14 mouse cellular contexts compared by ENCODE assay signal in genomic region chrX:58503573-58503972, GRCm38 (mm10).
DNase-seq lines count a peak whose midpoint lies in the region; ATAC-seq and TF ChIP-seq lines count a peak whose summit lies in the region.
"Had no signal": no experiment of that assay in that cellular context is flagged by ENCODE, and none has a peak within 500 bp of the region (broad histone marks: within the 10 kb centered on the region; RNA-seq: fewer than 3 reads in every experiment).

No protein-coding gene starts in this region.

- peak; percentile 73 for DNase-seq in brain, embryonic 14.5 days (ENCODE audit: low read depth)
- DNase-seq in embryonic facial prominence, embryonic 14.5 days (ENCODE audit: low spot score) = peak; percentile 44
- DNase-seq in hindbrain, postnatal 0 days (ENCODE audit: low spot score) = peak; percentile 67
- DNase-seq in spleen, postnatal 10 days (ENCODE audit: low spot score in 2 of 2) = no peak
- no peak for DNase-seq in frontal cortex, postnatal 10 days (ENCODE audit: low spot score in 2 of 2)
- DNase-seq in lung, postnatal 25 days (ENCODE audit: low spot score) = no peak
- DNase-seq: heart, adult 18-20 months; kidney, adult 8-10 months; lung, postnatal 36 days; thymus, postnatal 36 days had no signal

- no peak overlapping the region for H3K9ac ChIP-seq in embryonic facial prominence, embryonic 14.5 days (ENCODE audit: low read depth, low read length)
- H3K9ac ChIP-seq in hindbrain, postnatal 0 days (replicated peaks; ENCODE audit: low read length) = no peak overlapping the region
- H3K9ac ChIP-seq in midbrain, embryonic 13.5 days (replicated peaks) = no peak overlapping the region
- H3K9ac ChIP-seq: neural tube, embryonic 12.5 days had no signal

- H3K9me3 ChIP-seq in embryonic facial prominence, embryonic 14.5 days (ENCODE audit: control insufficient read depth, low read length) = no peaks in the 10 kb centered on the region
- no peaks in the 10 kb centered on the region for H3K9me3 ChIP-seq in hindbrain, postnatal 0 days (ENCODE audit: low read length)
- no peaks in the 10 kb centered on the region for H3K9me3 ChIP-seq in midbrain, embryonic 13.5 days
- H3K9me3 ChIP-seq: neural tube, embryonic 12.5 days had no signal

- H3K4me2 ChIP-seq in embryonic facial prominence, embryonic 14.5 days (ENCODE audit: low read depth, low read length) = no peak overlapping the region
- H3K4me2 ChIP-seq in hindbrain, postnatal 0 days (ENCODE audit: low read depth, low read length) = no peak overlapping the region
- no peak overlapping the region for H3K4me2 ChIP-seq in midbrain, embryonic 13.5 days (replicated peaks)
- H3K4me2 ChIP-seq: neural tube, embryonic 12.5 days had no signal

- peak; percentile 57; the same call in 1 of the 2 replicates for ATAC-seq in embryonic facial prominence, embryonic 14.5 days (ENCODE audit: low read depth)
- peak; percentile 88 for ATAC-seq in hindbrain, postnatal 0 days
- peak; percentile 83 for ATAC-seq in midbrain, embryonic 13.5 days
- no peak for ATAC-seq in erythroid progenitor cell, adult 5-6 weeks (replicated peaks; ENCODE audit: low FRiP score, poor library complexity, severe bottlenecking)
- ATAC-seq: activated CD4-positive, CD25-positive, alpha-beta regulatory T cell, adult 4 months had no signal

- H3K4me3 ChIP-seq in embryonic facial prominence, embryonic 14.5 days (ENCODE audit: low read depth, low read length) = no peak overlapping the region
- no peak overlapping the region for H3K4me3 ChIP-seq in hindbrain, postnatal 0 days (ENCODE audit: low read length)
- H3K4me3 ChIP-seq in midbrain, embryonic 13.5 days (replicated peaks) = no peak overlapping the region
- H3K4me3 ChIP-seq: neural tube, embryonic 12.5 days had no signal

- no peak for TF ChIP-seq CTCF in brain, embryonic 14.5 days (IDR thresholded peaks at IDR 0.05; ENCODE audit: borderline replicate concordance, extremely low read depth, insufficient read depth, insufficient read length)
- TF ChIP-seq CTCF in hindbrain, postnatal 0 days (IDR thresholded peaks at IDR 0.05; ENCODE audit: low read depth) = no peak

- no peaks in the 10 kb centered on the region for H3K36me3 ChIP-seq in embryonic facial prominence, embryonic 14.5 days (ENCODE audit: control insufficient read depth, insufficient read depth, low read length)
- no peaks in the 10 kb centered on the region for H3K36me3 ChIP-seq in hindbrain, postnatal 0 days (ENCODE audit: insufficient read depth, low read length)
- H3K36me3 ChIP-seq in midbrain, embryonic 13.5 days = no peaks in the 10 kb centered on the region
- H3K36me3 ChIP-seq: neural tube, embryonic 12.5 days had no signal

- H3K27me3 ChIP-seq in embryonic facial prominence, embryonic 14.5 days (replicated peaks; ENCODE audit: control insufficient read depth, insufficient read depth, low read length) = no peaks in the 10 kb centered on the region
- no peaks in the 10 kb centered on the region for H3K27me3 ChIP-seq in hindbrain, postnatal 0 days (ENCODE audit: insufficient read depth, low read length)
- no peaks in the 10 kb centered on the region for H3K27me3 ChIP-seq in midbrain, embryonic 13.5 days
- H3K27me3 ChIP-seq: neural tube, embryonic 12.5 days had no signal

- no peak overlapping the region for H3K27ac ChIP-seq in embryonic facial prominence, embryonic 14.5 days (replicated peaks; ENCODE audit: low read depth, low read length)
- H3K27ac ChIP-seq in hindbrain, postnatal 0 days = no peak overlapping the region
- peak overlapping the region; percentile 39; the same call in 1 of the 2 replicates for H3K27ac ChIP-seq in midbrain, embryonic 13.5 days
- H3K27ac ChIP-seq: neural tube, embryonic 12.5 days had no signal

- H3K4me1 ChIP-seq in embryonic facial prominence, embryonic 14.5 days (ENCODE audit: control insufficient read depth, insufficient read depth, low read length) = no peaks in the 10 kb centered on the region
- H3K4me1 ChIP-seq in hindbrain, postnatal 0 days (ENCODE audit: insufficient read depth, low read length) = no peaks in the 10 kb centered on the region
- H3K4me1 ChIP-seq in midbrain, embryonic 13.5 days (replicated peaks) = peaks cover 5% of the 10 kb centered on the region; the same call in 1 of the 2 replicates
- H3K4me1 ChIP-seq: neural tube, embryonic 12.5 days had no signal

- 79% methylated on average over 1 of the region's 1 CpGs for WGBS in embryonic facial prominence, embryonic 14.5 days
- WGBS in hindbrain, postnatal 0 days = 64% methylated on average over 1 of the region's 1 CpGs
- WGBS in midbrain, embryonic 13.5 days = 13% methylated on average over 1 of the region's 1 CpGs

- TF ChIP-seq POLR2A in brain, embryonic 14.5 days (IDR thresholded peaks at IDR 0.05; ENCODE audit: borderline replicate concordance, extremely low read depth, insufficient read depth, insufficient read length, poor library complexity, severe bottlenecking) = no peak

Comparison
In these comparisons a context has a peak if more than half of its experiments do, and no peak if none do; other contexts are left out.
1. DNase-seq: peak in brain, embryonic 14.5 days (single experiment), embryonic facial prominence, embryonic 14.5 days (single experiment) and hindbrain, postnatal 0 days (single experiment); none in spleen, postnatal 10 days (0 of 2), frontal cortex, postnatal 10 days (0 of 2) and lung, postnatal 25 days (single experiment).